Mouse (Mus musculus) limb, embryonic 15.5 days (tissue): Measurements from ENCODE around the gene Cpsf3. TPM values are rescaled to one million over a fixed set of nuclear protein-coding genes. Genes with fewer than 3 reads are reported as not detected.

Experiments
- ATAC-seq: fragments of 200-750 bp; cut with Nextera tagmentation; 2 replicates; pipeline ENCODE4 v1.8.0; 2017; ENCODE audit warnings: low read depth, moderate TSS enrichment; ENCODE audit not compliant: insufficient number of reproducible peaks, low FRiP score, low TSS enrichment
- H3K27ac ChIP-seq: fragments of 300-500 bp; sonication (generic); 2 replicates; pipeline ENCODE4 v1.5.1; 2015; ENCODE audit warnings: moderate library complexity, mild to moderate bottlenecking, inconsistent platforms
- H3K27me3 ChIP-seq: fragments of 300-500 bp; sonication (generic); 2 replicates; pipeline ENCODE4 v1.6.1; 2015; ENCODE audit warnings: inconsistent platforms
- H3K36me3 ChIP-seq: fragments of 300-500 bp; sonication (generic); 2 replicates; pipeline ENCODE4 v1.6.1; 2015; ENCODE audit warnings: inconsistent platforms
- H3K4me1 ChIP-seq: fragments of 300-500 bp; sonication (generic); 2 replicates; pipeline ENCODE4 v1.6.1; 2015; ENCODE audit warnings: inconsistent platforms
- H3K4me2 ChIP-seq: fragments of 300-500 bp; sonication (generic); 2 replicates; pipeline ENCODE4 v1.6.1; 2015; ENCODE audit warnings: mild to moderate bottlenecking, inconsistent platforms
- H3K4me3 ChIP-seq: fragments of 300-500 bp; sonication (generic); 2 replicates; pipeline ENCODE4 v1.5.1; 2015; ENCODE audit warnings: mild to moderate bottlenecking, inconsistent platforms
- H3K9ac ChIP-seq: fragments of 300-500 bp; sonication (generic); 2 replicates; pipeline ENCODE4 v1.6.1; 2015; ENCODE audit warnings: inconsistent platforms
- H3K9me3 ChIP-seq: fragments of 300-500 bp; sonication (generic); 2 replicates; pipeline ENCODE4 v1.6.1; 2016; ENCODE audit warnings: inconsistent platforms
- WGBS: fragments of 180-500 bp; shearing (Covaris S2); methylation state at CpG from one replicate; pipeline ENCODE4 v1.1.7; 2015; 5-methylcytosine and 5-hydroxymethylcytosine counted together
- polyA plus RNA-seq: library from polyadenylated mRNA; unstranded; fragments of >200 nt; fragmentation: Nextera tagmentation; extraction: Ambion mirVana; gene quantifications from 2 replicates; pipeline ENCODE4 v1.2.1, GENCODE M21; 2015

The Cpsf3 gene
- polyA plus RNA-seq, 1 experiment from 2014 or later: 91.0 TPM

- H3K27me3 ChIP-seq: no peaks in the 10 kb centered on the region
- H3K36me3 ChIP-seq: peaks cover 54% of the 10 kb centered on the region
- H3K4me2 ChIP-seq: no peak overlapping the region
- no peak overlapping the region for H3K4me3 ChIP-seq
- 87% methylated on average over 7 of the region's 7 CpGs for WGBS
- H3K9me3 ChIP-seq: no peaks in the 10 kb centered on the region
- no peak for ATAC-seq
- H3K9ac ChIP-seq: no peak overlapping the region
- no peaks in the 10 kb centered on the region for H3K4me1 ChIP-seq
- no peak overlapping the region for H3K27ac ChIP-seq
These were observed 65.1 kb downstream of the Cpsf3 start for GRCm38 (mm10) chr12:21350113-21350876.

- H3K9ac ChIP-seq: no peak overlapping the region
- ATAC-seq: no peak
- no peaks in the 10 kb centered on the region for H3K4me1 ChIP-seq
- no peaks in the 10 kb centered on the region for H3K9me3 ChIP-seq
- 96% methylated on average over 8 of the region's 8 CpGs for WGBS
- H3K4me2 ChIP-seq: no peak overlapping the region
- H3K27me3 ChIP-seq: no peaks in the 10 kb centered on the region
- H3K27ac ChIP-seq: no peak overlapping the region
- H3K4me3 ChIP-seq: no peak overlapping the region
- peaks cover 47% of the 10 kb centered on the region for H3K36me3 ChIP-seq
These were observed 68.5 kb downstream of the Cpsf3 start for GRCm38 (mm10) chr12:21353681-21354080.

GRCm38 (mm10) chr12:21362686-21363085, 77.5 kb downstream of the Cpsf3 start:
- Histone ChIP-seq H3K9ac (no peak overlapping the region), H3K27ac (no peak overlapping the region), H3K4me2 (no peak overlapping the region), H3K4me3 (no peak overlapping the region), H3K9me3 (no peaks in the 10 kb centered on the region), H3K36me3 (peaks cover 14% of the 10 kb centered on the region), H3K4me1 (no peaks in the 10 kb centered on the region), H3K27me3 (no peaks in the 10 kb centered on the region)
- WGBS: 69% methylated on average over 2 of the region's 2 CpGs
- ATAC-seq: no peak

GRCm38 (mm10) chr12:21363195-21363594, 78.0 kb downstream of the Cpsf3 start:
- no peak overlapping the region for H3K27ac ChIP-seq
- H3K9me3 ChIP-seq: no peaks in the 10 kb centered on the region
- no peak overlapping the region for H3K9ac ChIP-seq
- ATAC-seq: no peak
- no peaks in the 10 kb centered on the region for H3K4me1 ChIP-seq
- no peak overlapping the region for H3K4me2 ChIP-seq
- H3K4me3 ChIP-seq: no peak overlapping the region
- H3K27me3 ChIP-seq: no peaks in the 10 kb centered on the region
- WGBS: 88% methylated on average over 3 of the region's 3 CpGs
- peaks cover 14% of the 10 kb centered on the region for H3K36me3 ChIP-seq

Other genes with a start within 250 kb of the Cpsf3 start
- gene Itgb1bp1, start 893 bp downstream of the Cpsf3 start, polyA plus RNA-seq: 49.3 and 50.8 TPM in 2 replicates
- gene Iah1, start 31.0 kb downstream of the Cpsf3 start, polyA plus RNA-seq: 40.2 and 43.8 TPM in 2 replicates
- gene Adam17, start 88.2 kb downstream of the Cpsf3 start, polyA plus RNA-seq: 38.5 and 40.2 TPM in 2 replicates
- gene Ywhaq, start 132.2 kb downstream of the Cpsf3 start, polyA plus RNA-seq: 499 and 519 TPM in 2 replicates